Mouse (Mus musculus) stomach, embryonic 16.5 days (tissue): ENCODE measurements around the gene Atl2. TPM values are rescaled to one million over a fixed set of nuclear protein-coding genes. Genes with fewer than 3 reads are reported as not detected.
A peak's percentile ranks its signal among the peaks of the same experiment; 100 is the strongest.

Experiments
- ATAC-seq: fragments of 200-750 bp; cut with Nextera tagmentation; 2 replicates; pipeline ENCODE4 v1.8.0; 2017; ENCODE audit warnings: moderate number of reproducible peaks, moderate TSS enrichment; ENCODE audit not compliant: insufficient read depth, low FRiP score
- H3K27ac ChIP-seq: fragments of 300-500 bp; sonication (generic); 2 replicates; pipeline ENCODE4 v1.5.1; 2014; ENCODE audit warnings: low read length
- H3K27me3 ChIP-seq: fragments of 300-500 bp; sonication (generic); 2 replicates; pipeline ENCODE4 v1.6.1; 2014; ENCODE audit warnings: low read length, control low read depth, mixed read lengths; ENCODE audit not compliant: control insufficient read depth, insufficient read depth
- H3K36me3 ChIP-seq: fragments of 300-500 bp; sonication (generic); 2 replicates; pipeline ENCODE4 v1.6.1; 2014; ENCODE audit warnings: low read length; ENCODE audit not compliant: control insufficient read depth, insufficient read depth
- H3K4me1 ChIP-seq: fragments of 300-500 bp; sonication (generic); 2 replicates; pipeline ENCODE4 v1.6.1; 2014; ENCODE audit warnings: low read length, control low read depth, mixed read lengths; ENCODE audit not compliant: control insufficient read depth, insufficient read depth
- H3K4me2 ChIP-seq: fragments of 300-500 bp; sonication (generic); 2 replicates; pipeline ENCODE4 v1.6.1; 2014; ENCODE audit warnings: low read depth, low read length, mixed read lengths
- H3K4me3 ChIP-seq: fragments of 300-500 bp; sonication (generic); replicated peaks from 2 replicates; pipeline ENCODE4 v1.5.1; 2014; ENCODE audit warnings: mild to moderate bottlenecking, low read length
- H3K9ac ChIP-seq: fragments of 300-500 bp; sonication (generic); 2 replicates; pipeline ENCODE4 v1.6.1; 2014; ENCODE audit warnings: low read length
- H3K9me3 ChIP-seq: fragments of 300-500 bp; sonication (generic); replicated peaks from 2 replicates; pipeline ENCODE4 v1.6.1; 2016; ENCODE audit warnings: low read length, control low read depth; ENCODE audit not compliant: control insufficient read depth
- whole genome bisulfite sequencing: fragments of 180-500 bp; shearing (Covaris S2); extraction: QIAGEN DNeasy Blood & Tissue Kit; methylation state at CpG from one replicate; pipeline ENCODE4 v1.1.7; 2014; 5-methylcytosine and 5-hydroxymethylcytosine counted together
- polyA plus RNA-seq: library from polyadenylated mRNA; unstranded; fragments of >200 nt; fragmentation: Nextera tagmentation; extraction: Ambion mirVana; gene quantifications from 2 replicates; pipeline ENCODE4 v1.2.1, GENCODE M21; 2015

The Atl2 gene
- polyA plus RNA-seq, 1 experiment from 2014 or later: 46.5 TPM

DNA sequence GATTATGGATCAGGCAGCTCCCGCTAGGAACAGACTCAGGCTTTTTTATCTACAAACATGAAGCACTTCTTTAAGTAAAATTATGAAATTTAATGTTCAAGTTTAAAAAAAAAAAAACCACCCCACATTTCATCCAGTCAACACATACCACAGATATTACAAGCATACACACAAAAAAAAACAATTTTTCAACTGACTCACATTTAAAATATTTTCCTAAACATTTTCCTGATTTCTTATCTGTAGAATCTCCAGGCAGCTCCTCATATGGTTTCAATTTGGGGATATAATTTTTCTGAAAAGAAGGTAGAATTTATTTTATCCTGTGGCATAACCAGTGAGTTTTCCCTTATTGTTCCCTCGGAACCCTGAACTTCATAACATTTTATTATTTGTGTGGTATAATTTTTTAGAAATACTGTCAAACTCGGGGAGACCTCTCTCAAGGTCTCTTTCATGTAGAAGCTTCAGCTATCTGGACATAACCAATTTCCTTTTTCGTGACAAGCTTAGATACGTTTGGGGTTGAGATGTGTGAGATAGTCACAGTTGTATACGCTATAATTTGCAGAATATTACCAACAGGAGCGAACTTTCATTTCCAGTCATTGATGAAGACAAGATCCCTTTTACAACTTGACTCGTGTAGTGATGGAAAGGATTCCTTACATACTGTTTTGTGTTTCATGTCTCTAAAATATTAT lies 11.0 kb upstream of the Atl2 start:
- no peaks in the 10 kb centered on the region for H3K36me3 ChIP-seq
- no peak overlapping the region for H3K9ac ChIP-seq
- no peak overlapping the region for H3K4me2 ChIP-seq
- no peaks in the 10 kb centered on the region for H3K9me3 ChIP-seq
- no peaks in the 10 kb centered on the region for H3K27me3 ChIP-seq
- WGBS: 82% methylated on average over 8 of the region's 8 CpGs
- ATAC-seq: no peak
- no peak overlapping the region for H3K27ac ChIP-seq
- H3K4me1 ChIP-seq: no peaks in the 10 kb centered on the region
- H3K4me3 ChIP-seq: no peak overlapping the region

DNA sequence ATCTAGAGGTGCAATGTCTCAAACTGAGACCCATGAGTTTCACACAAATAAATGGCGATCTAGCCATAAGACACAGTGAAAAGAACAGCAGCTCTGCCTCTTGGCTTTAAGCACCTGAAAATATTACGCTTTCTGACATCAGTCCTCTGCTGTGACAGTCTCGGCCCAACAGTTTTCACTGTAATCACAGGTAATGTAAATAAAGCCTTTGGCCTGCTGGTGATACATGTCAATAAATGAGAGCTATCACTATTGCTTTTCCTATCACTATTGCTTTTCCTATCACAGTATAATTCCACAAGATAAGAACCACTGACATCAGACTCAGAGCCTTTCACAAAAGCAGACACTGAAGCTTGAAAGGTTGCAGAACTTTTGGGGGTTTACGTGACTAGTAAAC lies 8.7 kb upstream of the Atl2 start:
- no peaks in the 10 kb centered on the region for H3K36me3 ChIP-seq
- WGBS: 75% methylated on average over 4 of the region's 4 CpGs
- H3K27me3 ChIP-seq: no peaks in the 10 kb centered on the region
- no peak overlapping the region for H3K4me3 ChIP-seq
- no peak overlapping the region for H3K4me2 ChIP-seq
- no peaks in the 10 kb centered on the region for H3K9me3 ChIP-seq
- no peaks in the 10 kb centered on the region for H3K4me1 ChIP-seq
- no peak overlapping the region for H3K9ac ChIP-seq
- no peak overlapping the region for H3K27ac ChIP-seq
- ATAC-seq: no peak

DNA sequence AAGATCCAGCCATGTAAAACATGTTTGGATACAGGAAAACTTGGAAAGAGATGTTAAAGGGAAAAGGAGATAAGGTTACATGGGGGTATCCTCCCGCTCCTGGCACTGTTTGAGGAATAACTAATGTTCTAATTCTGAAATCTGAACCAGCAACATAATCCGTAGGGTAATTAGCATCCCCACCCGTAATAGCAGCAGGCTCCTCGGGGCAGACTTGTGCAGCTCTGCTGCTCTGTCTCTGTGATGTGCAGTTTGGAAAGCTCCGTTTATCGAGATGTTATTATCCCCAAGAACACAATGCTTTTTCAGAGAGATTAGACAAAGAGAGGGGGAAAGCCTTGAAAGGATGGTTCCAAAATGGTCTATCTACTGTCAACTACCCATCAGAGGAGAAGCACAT lies 5.3 kb upstream of the Atl2 start:
- H3K9ac ChIP-seq: no peak overlapping the region
- WGBS: 59% methylated on average over 6 of the region's 6 CpGs
- no peak overlapping the region for H3K4me2 ChIP-seq
- no peak overlapping the region for H3K4me3 ChIP-seq
- no peaks in the 10 kb centered on the region for H3K36me3 ChIP-seq
- no peak overlapping the region for H3K27ac ChIP-seq
- 0 out of 2 replicates have a peak, but pooled peaks cover 6% of the 10 kb centered on the region for H3K27me3 ChIP-seq
- no peaks in the 10 kb centered on the region for H3K4me1 ChIP-seq
- no peaks in the 10 kb centered on the region for H3K9me3 ChIP-seq
- no peak for ATAC-seq

DNA sequence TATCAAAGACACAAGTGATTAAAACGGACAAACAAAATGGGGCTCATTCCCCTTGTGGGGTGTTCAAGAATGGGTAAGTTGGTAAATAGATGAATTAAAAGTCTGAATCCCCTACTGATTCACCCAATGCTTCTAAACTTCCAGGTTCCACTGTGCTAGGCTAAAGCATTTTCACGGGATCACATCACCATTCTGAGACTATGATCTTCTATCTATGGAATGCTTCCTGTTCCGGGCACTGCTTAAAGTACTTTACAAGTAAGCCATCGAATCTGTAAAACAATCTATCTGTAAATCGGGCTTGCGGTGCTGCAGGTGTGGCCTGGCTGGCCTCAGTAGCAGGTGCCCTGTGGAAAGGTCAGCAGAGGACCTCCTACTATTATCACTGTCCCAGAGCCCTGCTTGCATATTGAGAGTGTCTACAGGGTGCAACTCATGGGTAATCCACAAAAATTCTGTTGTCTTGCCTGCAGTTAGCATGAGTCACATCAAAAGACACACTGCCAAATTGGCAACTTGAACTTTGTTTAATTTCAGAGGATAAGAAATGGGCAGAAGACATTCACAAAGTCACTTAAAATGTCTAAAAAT lies 2.3 kb upstream of the Atl2 start:
- H3K27me3 ChIP-seq: 0 out of 2 replicates have a peak, but pooled peaks cover 6% of the 10 kb centered on the region

DNA sequence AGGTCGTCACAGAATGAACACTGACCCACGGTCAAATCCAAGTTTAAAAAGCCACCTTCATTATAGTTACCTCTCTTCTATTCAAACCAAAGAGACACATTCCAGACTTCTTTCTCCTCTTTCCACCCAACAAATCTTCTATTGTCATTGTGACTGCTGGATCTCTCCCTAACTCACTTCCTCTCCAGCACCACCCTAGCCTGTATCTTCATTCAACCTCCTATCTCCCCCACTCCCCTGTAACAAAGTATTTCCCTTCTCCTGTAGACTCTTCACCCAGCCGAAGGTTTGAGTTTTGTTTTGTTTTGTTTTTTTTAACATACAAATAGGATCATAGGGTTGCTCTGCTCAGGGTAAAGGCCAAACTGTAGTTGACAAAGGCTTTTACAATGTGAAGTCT lies 1.7 kb upstream of the Atl2 start:
- Histone ChIP-seq H3K27ac (no peak overlapping the region), H3K4me1 (peaks cover 17% of the 10 kb centered on the region), H3K4me2 (no peak overlapping the region), H3K9ac (no peak overlapping the region), H3K9me3 (no peaks in the 10 kb centered on the region), H3K36me3 (no peaks in the 10 kb centered on the region), H3K4me3 (no peak overlapping the region), H3K27me3 (0 out of 2 replicates have a peak, but pooled peaks cover 6% of the 10 kb centered on the region)
- ATAC-seq: no peak
- 74% methylated on average over 3 of the region's 3 CpGs for WGBS

More for the DNA sequence above, 2.3 kb upstream of the Atl2 start:
- H3K9ac ChIP-seq: no peak overlapping the region
- no peaks in the 10 kb centered on the region for H3K9me3 ChIP-seq
- WGBS: 71% methylated on average over 6 of the region's 6 CpGs
- H3K27ac ChIP-seq: no peak overlapping the region
- peaks cover 11% of the 10 kb centered on the region for H3K4me1 ChIP-seq
- H3K4me3 ChIP-seq: no peak overlapping the region
- H3K36me3 ChIP-seq: no peaks in the 10 kb centered on the region
- ATAC-seq: no peak
- no peak overlapping the region for H3K4me2 ChIP-seq

DNA sequence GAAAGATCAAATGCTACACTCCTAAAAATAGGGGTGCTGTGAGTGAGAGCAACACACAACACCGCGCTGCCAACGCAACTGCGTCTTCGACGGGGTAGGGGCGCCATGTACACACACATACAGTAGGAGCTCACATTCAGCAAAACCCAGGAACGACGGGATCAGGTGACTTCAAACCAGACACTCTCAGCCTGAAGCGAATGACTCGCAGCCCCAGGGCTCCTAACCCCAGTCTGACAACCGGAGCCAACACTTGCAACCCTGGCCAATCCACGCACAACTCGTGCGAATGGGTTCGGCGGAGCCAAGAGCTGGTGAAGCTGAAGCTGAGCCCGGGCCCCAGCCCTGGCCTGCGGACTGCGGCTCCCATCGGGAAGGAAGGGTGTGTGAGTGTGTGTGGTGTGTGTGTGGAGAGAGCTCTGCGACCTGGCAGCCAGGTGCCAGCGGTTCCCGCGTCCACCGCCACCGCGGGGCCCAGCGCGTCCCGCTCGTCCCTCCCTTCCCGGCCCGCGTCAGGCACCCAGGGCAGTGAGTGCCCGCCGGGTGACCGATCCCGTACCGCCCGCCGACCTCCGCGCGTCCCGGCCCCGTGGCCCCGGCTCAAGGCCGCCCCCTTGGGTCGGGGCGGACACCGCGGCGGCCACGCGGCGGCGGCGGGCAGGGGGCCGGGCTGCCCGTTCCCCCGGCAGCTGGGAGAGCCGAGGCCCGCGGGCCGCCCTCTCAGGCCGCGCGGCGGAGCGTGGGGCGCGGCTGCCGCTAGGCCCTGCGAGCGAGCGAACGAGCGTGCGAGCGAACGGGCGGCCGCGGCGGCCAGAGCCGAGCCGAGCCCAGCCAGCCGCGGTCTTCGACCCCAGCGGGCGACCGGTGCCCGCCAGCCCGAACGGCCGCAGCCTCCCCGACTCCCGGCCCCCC lies 696 bp downstream of the Atl2 start:
- H3K4me1 ChIP-seq: peaks cover 29% of the 10 kb centered on the region
- peak overlapping the region; percentile 97 for H3K4me3 ChIP-seq
- peak overlapping the region; percentile 99 for H3K9ac ChIP-seq
- H3K27me3 ChIP-seq: 0 out of 2 replicates have a peak, but pooled peaks cover 6% of the 10 kb centered on the region
- H3K27ac ChIP-seq: peak overlapping the region; percentile 97
- peak overlapping the region; percentile 63 for H3K4me2 ChIP-seq
- peak; percentile 73 for ATAC-seq
- H3K9me3 ChIP-seq: no peaks in the 10 kb centered on the region
- WGBS: under 1% methylated on average over 89 of the region's 100 CpGs
- H3K36me3 ChIP-seq: no peaks in the 10 kb centered on the region

DNA sequence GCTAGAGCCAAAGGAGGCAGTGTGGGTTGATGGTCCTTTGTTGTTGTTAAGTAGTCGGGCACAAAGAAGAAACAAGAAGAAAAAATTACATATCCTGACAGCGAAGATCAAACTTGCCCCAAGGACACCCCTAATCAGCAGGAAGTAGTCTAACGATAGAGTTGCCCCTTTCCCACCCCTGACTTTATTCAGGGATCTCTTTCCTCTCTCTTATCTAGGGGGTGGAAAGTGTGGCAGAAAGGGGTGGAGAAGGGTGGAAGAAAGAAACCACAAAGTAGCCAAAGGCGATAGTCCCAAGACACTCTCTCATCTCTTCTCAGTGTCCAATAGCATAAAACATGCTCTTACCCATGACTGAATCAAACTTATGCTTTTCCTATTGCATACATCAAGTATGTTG lies 1.9 kb downstream of the Atl2 start:
- 0 out of 2 replicates have a peak, but pooled peaks cover 6% of the 10 kb centered on the region for H3K27me3 ChIP-seq
- 35% methylated on average over 4 of the region's 4 CpGs for WGBS
- H3K36me3 ChIP-seq: no peaks in the 10 kb centered on the region
- H3K4me3 ChIP-seq: peak overlapping the region; percentile 97
- H3K4me1 ChIP-seq: peaks cover 29% of the 10 kb centered on the region
- ATAC-seq: no peak
- peak overlapping the region; percentile 63 for H3K4me2 ChIP-seq
- 0 out of 2 replicates have a peak overlapping the region, but pooled peaks have one; percentile 20 for H3K27ac ChIP-seq
- H3K9me3 ChIP-seq: no peaks in the 10 kb centered on the region
- peak overlapping the region; percentile 31; the same call in 1 of the 2 replicates for H3K9ac ChIP-seq

DNA sequence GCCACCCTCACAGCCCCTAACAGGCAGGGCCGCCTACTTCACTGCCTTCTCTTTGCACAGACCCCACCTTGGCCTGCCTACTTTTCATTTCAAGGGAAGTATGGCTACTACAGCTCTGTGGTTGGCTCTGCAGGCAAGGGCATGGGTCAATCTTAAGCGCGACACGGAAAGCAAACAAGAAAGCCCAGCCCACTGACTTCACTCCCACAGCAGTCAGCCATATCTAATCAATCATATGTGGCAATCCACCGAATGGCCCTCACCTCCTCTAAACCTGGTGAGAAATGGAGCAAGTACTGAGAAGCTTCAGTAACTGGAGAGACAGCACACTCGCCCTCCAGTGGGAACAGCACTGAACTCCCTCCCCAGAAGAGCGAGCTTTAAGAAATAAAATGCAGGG lies 4.0 kb downstream of the Atl2 start:
- 21% methylated on average over 7 of the region's 7 CpGs for WGBS
- Histone ChIP-seq H3K4me2 (peak overlapping the region; percentile 63), H3K4me1 (peaks cover 29% of the 10 kb centered on the region), H3K27me3 (no peaks in the 10 kb centered on the region), H3K9me3 (no peaks in the 10 kb centered on the region), H3K9ac (0 out of 2 replicates have a peak overlapping the region, but pooled peaks have one; percentile 5), H3K27ac (peak overlapping the region; percentile 9; the same call in 1 of the 2 replicates), H3K36me3 (no peaks in the 10 kb centered on the region), H3K4me3 (no peak overlapping the region; the same call in 1 of the 2 replicates)
- ATAC-seq: peak; percentile 8; the same call in 1 of the 2 replicates
